Mouse (Mus musculus): ENCODE measurements at regions not wholly inside any gene's neighbourhood (a gene's known extent, or its start where the extent isn't known, plus 50 kb on each side); places are given as distances from the start of the nearest gene placed in this dataset.

- intact Hi-C loops (cut with DNase I): no loop called here
- no peak for DNase-seq (ENCODE audit: low spot score in 2 of 2)
Observed at GRCm38 (mm10) chr12:51032193-51032592, 315.7 kb upstream of the G2e3 start.

- DNase-seq (ENCODE audit: low spot score in 2 of 2): peak in 1 of 2 experiments; percentile 6
- intact Hi-C loops (cut with DNase I): no loop called here
Observed at GRCm38 (mm10) chr12:51028601-51029174, 319.2 kb upstream of the G2e3 start.

- intact Hi-C loops (cut with DNase I): no loop called here
Observed at GRCm38 (mm10) chr12:51026046-51026445, 321.8 kb upstream of the G2e3 start.

GRCm38 (mm10) chr12:51025531-51025930, 322.3 kb upstream of the G2e3 start:
- no peak for DNase-seq (ENCODE audit: low spot score in 2 of 2)
- intact Hi-C loops (cut with DNase I): no loop called here

More at GRCm38 (mm10) chr12:51026046-51026445, 321.8 kb upstream of the G2e3 start:
- no peak for DNase-seq (ENCODE audit: low spot score in 2 of 2)

GRCm38 (mm10) chr12:51024057-51024743, 323.7 kb upstream of the G2e3 start:
- intact Hi-C loops (cut with DNase I): no loop called here
- DNase-seq (ENCODE audit: low spot score in 2 of 2): no peak

- no peak for DNase-seq (ENCODE audit: low spot score in 2 of 2)
- intact Hi-C loops (cut with DNase I): loop anchor here (5.0 kb wide), 1 partner anchor 89 kb away; no protein-coding TSS in a partner anchor
Observed at GRCm38 (mm10) chr12:51018185-51018584, 329.7 kb upstream of the G2e3 start.

GRCm38 (mm10) chr12:51016081-51016480, 331.8 kb upstream of the G2e3 start:
- DNase-seq (ENCODE audit: low spot score in 2 of 2): peak; percentile 23 to 88
- intact Hi-C loops (cut with DNase I): loop anchor here (5.0 kb wide), 1 partner anchor 91 kb away; no protein-coding TSS in a partner anchor

- DNase-seq (ENCODE audit: low spot score in 2 of 2): no peak
- intact Hi-C loops (cut with DNase I): no loop called here
Observed at GRCm38 (mm10) chr12:51009644-51010043, 338.2 kb upstream of the G2e3 start.

- peak in 1 of 2 experiments; percentile 28 for DNase-seq (ENCODE audit: low spot score in 2 of 2)
- intact Hi-C loops (cut with DNase I): loop anchor here (5.0 kb wide), 1 partner anchor 185 kb away; no protein-coding TSS in a partner anchor
Observed at GRCm38 (mm10) chr12:51001722-51002592, 345.9 kb upstream of the G2e3 start.

- intact Hi-C loops (cut with DNase I): loop anchor here (5.0 kb wide), 1 partner anchor 186 kb away; no protein-coding TSS in a partner anchor
- no peak for DNase-seq (ENCODE audit: low spot score in 2 of 2)
Observed at GRCm38 (mm10) chr12:51001096-51001495, 346.8 kb upstream of the G2e3 start.

GRCm38 (mm10) chr12:51000281-51001075, 347.4 kb upstream of the G2e3 start:
- DNase-seq (ENCODE audit: low spot score in 2 of 2): peak in 1 of 2 experiments; percentile 32
- intact Hi-C loops (cut with DNase I): loop anchor here (5.0 kb wide), 1 partner anchor 187 kb away; no protein-coding TSS in a partner anchor

- DNase-seq (ENCODE audit: low spot score in 2 of 2): peak; percentile 81 to 82
- intact Hi-C loops (cut with DNase I): loop anchor here (5.0 kb wide), 2 partner anchors 118 to 188 kb away; no protein-coding TSS in a partner anchor
Observed at GRCm38 (mm10) chr12:50999295-51000237, 348.3 kb upstream of the G2e3 start.

- DNase-seq (ENCODE audit: low spot score in 2 of 2): no peak
- intact Hi-C loops (cut with DNase I): loop anchor here (5.0 kb wide), 1 partner anchor 122 kb away; no protein-coding TSS in a partner anchor
Observed at GRCm38 (mm10) chr12:50995664-50996063, 346.8 kb upstream of the Prkd1 start.

- intact Hi-C loops (cut with DNase I): no loop called here
- no peak for DNase-seq (ENCODE audit: low spot score in 2 of 2)
Observed at GRCm38 (mm10) chr12:50989561-50990325, 340.8 kb upstream of the Prkd1 start.

- DNase-seq (ENCODE audit: low spot score in 2 of 2): no peak
- intact Hi-C loops (cut with DNase I): no loop called here
Observed at GRCm38 (mm10) chr12:50981318-50981717, 332.4 kb upstream of the Prkd1 start.

GRCm38 (mm10) chr12:50980800-50981199, 331.9 kb upstream of the Prkd1 start:
- no peak for DNase-seq (ENCODE audit: low spot score in 2 of 2)
- intact Hi-C loops (cut with DNase I): no loop called here

- no peak for DNase-seq (ENCODE audit: low spot score in 2 of 2)
- intact Hi-C loops (cut with DNase I): no loop called here
Observed at GRCm38 (mm10) chr12:50970759-50971122, 321.8 kb upstream of the Prkd1 start.

Data from left cerebral cortex, postnatal 25 days (tissue).